Mouse (Mus musculus): ENCODE data around the gene Cenpu. TPM values are rescaled to one million over a fixed set of nuclear protein-coding genes. Genes with fewer than 3 reads are reported as not detected.

Cenpu gene
- total RNA-seq, 2 experiments from 2014 or later, result 3.0 to 3.1 TPM

DNA sequence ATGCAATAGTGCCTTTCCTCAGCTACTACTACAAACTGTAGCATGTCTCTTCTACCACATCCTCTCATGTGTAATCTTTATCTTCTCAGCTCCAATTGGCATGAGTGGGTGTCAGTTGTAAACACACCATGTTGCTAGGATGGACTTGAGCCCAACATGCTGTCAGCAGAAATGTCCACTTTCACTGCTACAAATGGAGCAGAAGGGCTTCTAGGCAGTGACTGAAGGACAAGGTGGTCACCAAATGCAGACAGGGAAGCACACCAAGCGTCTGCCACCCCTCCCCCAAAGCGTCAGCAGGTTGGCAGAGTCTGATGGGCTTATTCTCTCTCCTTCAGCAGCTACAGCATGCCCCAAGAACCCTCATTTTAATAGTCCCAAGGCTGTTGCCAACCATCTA, 41.9 kb downstream of the Cenpu start:
- no peak for DNase-seq (ENCODE audit: low spot score in 2 of 2)
- intact Hi-C loops (cut with DNase I), result no loop called here

GRCm38 (mm10) chr8:46595593-46595992, 43.8 kb downstream of the Cenpu start:
- intact Hi-C loops (cut with DNase I), result no loop called here
- no peak for DNase-seq (ENCODE audit: low spot score in 2 of 2)

GRCm38 (mm10) chr8:46596530-46596929, 44.7 kb downstream of the Cenpu start:
- DNase-seq (ENCODE audit: low spot score in 2 of 2), result no peak

DNA sequence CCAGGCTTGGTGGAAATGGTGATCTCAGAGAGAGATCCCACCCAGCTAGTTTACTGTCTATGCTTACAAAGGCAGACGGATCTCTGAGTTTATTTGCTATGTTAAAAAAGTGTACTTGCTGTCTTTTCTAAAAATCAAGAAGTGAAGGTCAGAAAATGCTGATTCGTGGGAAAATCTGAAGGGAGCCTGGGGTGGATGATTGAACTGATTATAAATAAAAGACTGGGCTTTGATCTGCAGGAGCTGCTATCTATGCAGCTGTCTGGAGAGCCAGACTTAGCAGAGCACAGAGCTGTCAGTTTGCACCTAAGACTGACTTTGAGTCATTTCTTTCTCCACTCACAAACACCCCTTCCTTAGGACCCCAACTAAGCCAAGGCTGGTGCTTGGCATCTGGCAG, 45.6 kb downstream of the Cenpu start:
- intact Hi-C loops (cut with DNase I), result no loop called here
- no peak for DNase-seq (ENCODE audit: low spot score in 2 of 2)

More at GRCm38 (mm10) chr8:46596530-46596929, 44.7 kb downstream of the Cenpu start:
- intact Hi-C loops (cut with DNase I), result no loop called here

DNA sequence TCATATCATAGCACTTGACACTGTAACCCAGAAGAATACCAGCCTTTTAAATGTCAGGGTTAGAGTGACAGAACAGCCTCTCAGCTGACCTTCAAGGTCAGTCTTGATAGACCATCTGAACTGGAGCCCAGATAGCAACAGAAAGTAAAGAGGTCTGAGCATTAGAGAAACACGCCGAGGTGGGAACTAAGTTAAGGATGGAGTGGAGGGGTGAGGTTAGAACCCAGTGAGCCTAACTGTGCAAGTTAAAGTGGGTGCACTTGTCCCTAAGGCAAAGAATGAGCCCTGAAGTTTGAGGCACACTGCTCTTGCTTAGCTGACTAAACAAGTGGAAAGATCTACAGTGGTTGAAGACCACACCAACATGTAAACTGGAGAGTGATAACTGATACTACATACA, 46.3 kb downstream of the Cenpu start:
- no peak for DNase-seq (ENCODE audit: low spot score in 2 of 2)
- intact Hi-C loops (cut with DNase I), result no loop called here

- DNase-seq (ENCODE audit: low spot score in 2 of 2), result no peak
- intact Hi-C loops (cut with DNase I), result no loop called here
Measured at GRCm38 (mm10) chr8:46598753-46599152, 46.9 kb downstream of the Cenpu start.

DNA sequence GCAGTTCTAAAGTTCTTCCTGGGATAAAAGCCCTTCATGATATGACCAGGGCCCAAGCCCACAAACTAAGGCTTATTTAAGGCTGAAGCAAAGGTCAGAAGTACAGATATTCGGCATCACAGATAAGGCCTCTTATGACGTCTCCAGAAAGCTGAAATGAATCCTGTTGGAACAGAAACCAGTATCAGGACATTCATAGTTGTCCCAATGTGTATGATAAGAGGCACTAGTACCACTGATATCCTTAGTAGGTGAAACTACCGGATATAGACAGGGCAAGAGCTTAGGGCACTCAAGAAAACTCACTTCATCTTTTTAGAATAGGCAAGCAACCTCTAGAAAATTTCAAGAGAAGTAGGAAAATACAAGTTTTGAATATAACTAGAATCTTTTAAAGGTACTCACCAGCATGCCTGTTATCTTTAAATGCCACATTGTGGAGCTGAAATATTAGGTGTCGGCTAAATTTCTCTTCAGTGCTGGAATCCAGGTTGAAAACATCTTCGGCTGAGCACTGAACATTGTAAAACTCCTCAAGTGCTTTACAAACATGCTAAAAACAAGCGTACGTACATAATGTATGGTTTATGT, 47.6 kb downstream of the Cenpu start:
- no peak for DNase-seq (ENCODE audit: low spot score in 2 of 2)
- intact Hi-C loops (cut with DNase I), result no loop called here

- no peak for DNase-seq (ENCODE audit: low spot score in 2 of 2)
- intact Hi-C loops (cut with DNase I), result no loop called here
Measured at GRCm38 (mm10) chr8:46600959-46601707, 49.3 kb downstream of the Cenpu start.

- intact Hi-C loops (cut with DNase I), result no loop called here
Measured at GRCm38 (mm10) chr8:46603587-46603986, 51.8 kb downstream of the Cenpu start.

GRCm38 (mm10) chr8:46606930-46607329, 55.1 kb downstream of the Cenpu start:
- DNase-seq (ENCODE audit: low spot score in 2 of 2), result no peak
- intact Hi-C loops (cut with DNase I), result no loop called here

More at GRCm38 (mm10) chr8:46603587-46603986, 51.8 kb downstream of the Cenpu start:
- no peak for DNase-seq (ENCODE audit: low spot score in 2 of 2)

GRCm38 (mm10) chr8:46611557-46611956, 59.7 kb downstream of the Cenpu start:
- intact Hi-C loops (cut with DNase I), result no loop called here
- DNase-seq (ENCODE audit: low spot score in 2 of 2), result no peak

GRCm38 (mm10) chr8:46612913-46613312, 61.1 kb downstream of the Cenpu start:
- DNase-seq (ENCODE audit: low spot score in 2 of 2), result no peak
- intact Hi-C loops (cut with DNase I), result no loop called here

DNA sequence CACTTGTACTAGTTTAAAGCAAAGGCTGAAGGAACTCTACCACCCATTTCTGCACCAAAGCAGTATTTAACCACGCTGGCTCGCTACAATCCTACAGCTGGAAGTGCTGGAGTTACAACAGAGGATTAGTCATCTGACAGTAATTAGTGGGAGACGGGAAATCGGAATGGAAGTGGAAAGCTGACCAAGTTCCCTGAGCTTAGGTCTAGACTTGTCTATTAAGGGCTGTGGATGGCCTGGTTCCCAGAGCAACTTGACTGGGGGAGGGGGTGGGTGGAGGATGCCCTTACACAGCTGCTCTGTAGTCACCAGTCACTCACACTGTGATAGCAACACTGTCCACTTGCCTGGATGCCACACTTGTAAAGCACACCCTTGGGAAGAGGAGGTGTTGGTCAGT, 61.5 kb downstream of the Cenpu start:
- DNase-seq (ENCODE audit: low spot score in 2 of 2), result no peak
- intact Hi-C loops (cut with DNase I), result no loop called here

DNA sequence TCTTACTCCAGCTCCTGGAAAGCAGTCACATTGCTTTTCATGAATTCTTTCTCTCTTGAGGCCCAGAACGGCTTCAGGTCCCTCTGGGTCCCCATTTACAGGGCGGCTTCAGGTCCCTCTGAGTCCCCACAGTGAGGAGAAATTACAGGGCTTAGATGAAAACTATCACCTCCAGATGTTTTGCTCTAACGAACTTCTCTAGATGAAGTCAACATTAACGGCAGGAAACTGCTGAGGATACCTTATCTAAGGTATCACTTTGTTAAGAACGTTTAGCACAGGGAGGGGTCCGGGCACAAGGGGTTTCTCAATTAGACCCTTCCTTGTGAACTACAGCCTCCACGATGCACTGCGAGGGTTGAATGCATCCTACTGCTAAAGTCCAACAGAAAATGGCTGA, 64.1 kb downstream of the Cenpu start:
- DNase-seq (ENCODE audit: low spot score in 2 of 2), result no peak
- intact Hi-C loops (cut with DNase I), result loop anchor here (2.0 to 5.0 kb wide), 2 partner anchors 49 to 64 kb away; partner anchors contain the start of gene Cenpu

- peak; percentile 90 to 91 for DNase-seq (ENCODE audit: low spot score in 2 of 2)
- intact Hi-C loops (cut with DNase I), result loop anchor here (2.0 to 5.0 kb wide), 2 partner anchors 50 to 65 kb away; partner anchors contain the start of gene Cenpu
Measured at GRCm38 (mm10) chr8:46616879-46617689, 65.3 kb downstream of the Cenpu start, which contains the start of the genes Primpol and Casp3. Gene Primpol, minus strand, starts transcription at chr8:46617212. Gene Casp3, plus strand, starts transcription at chr8:46617291.

DNA sequence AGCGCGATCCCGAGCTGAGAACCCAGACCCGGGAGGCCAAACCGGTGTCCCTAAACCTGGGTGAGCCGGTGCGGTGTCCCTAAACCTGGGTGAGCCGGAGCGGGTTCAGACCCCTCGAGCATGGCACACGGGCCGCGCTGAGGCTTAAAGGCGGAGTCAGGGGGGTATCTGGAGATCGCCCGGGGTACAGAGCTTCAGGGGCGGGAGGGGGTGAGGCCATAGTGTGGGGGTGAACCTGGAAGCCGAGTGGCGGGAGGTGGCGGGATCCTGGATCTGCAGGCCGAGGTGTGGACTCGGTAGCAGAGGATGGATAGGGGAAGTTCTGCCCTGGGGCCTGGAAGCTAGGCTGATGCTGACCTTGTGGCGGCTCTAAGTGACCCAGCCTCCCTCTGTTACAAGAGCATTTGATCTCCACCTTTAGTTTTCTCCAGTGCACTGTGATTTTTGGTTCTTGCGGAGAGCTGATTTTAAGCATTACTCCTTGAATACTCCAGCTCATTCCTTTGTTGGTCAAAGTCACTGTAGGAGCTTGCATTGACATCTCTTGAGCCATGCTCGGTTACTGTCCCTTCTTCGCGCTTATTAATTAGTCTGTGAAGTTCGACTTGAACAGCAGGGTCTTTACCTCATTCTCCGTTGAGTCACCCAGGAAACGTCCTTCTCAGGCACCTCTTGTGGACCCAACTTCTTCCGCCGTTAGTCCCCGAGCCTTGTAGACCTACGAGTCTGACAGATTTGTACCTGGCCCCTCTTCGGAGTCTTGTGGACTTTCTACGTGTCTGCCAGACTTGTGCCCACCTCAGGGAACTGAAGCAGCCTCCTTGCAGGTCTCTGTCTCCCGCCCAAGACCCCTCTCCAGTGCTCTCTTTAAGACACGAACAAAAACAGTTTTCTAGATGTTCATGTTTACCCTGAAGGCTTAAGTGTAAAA, 66.1 kb downstream of the Cenpu start:
- intact Hi-C loops (cut with DNase I), result loop anchor here (2.0 to 5.0 kb wide), 2 partner anchors 51 to 66 kb away; partner anchors contain the start of gene Cenpu
- peak in 1 of 2 experiments; percentile 10 for DNase-seq (ENCODE audit: low spot score in 2 of 2)

GRCm38 (mm10) chr8:46618639-46619320, 67.0 kb downstream of the Cenpu start:
- intact Hi-C loops (cut with DNase I), result loop anchor here (5.0 kb wide), 1 partner anchor 66 kb away; the partner anchor contains the start of gene Cenpu
- DNase-seq (ENCODE audit: low spot score in 2 of 2), result no peak

GRCm38 (mm10) chr8:46622446-46623270, 70.8 kb downstream of the Cenpu start:
- DNase-seq (ENCODE audit: low spot score in 2 of 2), result no peak
- intact Hi-C loops (cut with DNase I), result no loop called here
